Mouse (Mus musculus) intestine, embryonic 16.5 days (tissue): Measurements from ENCODE around the gene Lin28a. TPM values are rescaled to one million over a fixed set of nuclear protein-coding genes. Genes with fewer than 3 reads are reported as not detected.
"Not testable (repeated sequence)": the region's sequence is repeated elsewhere in the genome, so short reads cannot be mapped to it uniquely, and the experiment has no call there.

Experiments
- ATAC-seq: fragments of 200-750 bp; cut with Nextera tagmentation; 2 replicates; pipeline ENCODE4 v1.8.0; 2017; ENCODE audit warnings: moderate TSS enrichment, moderate library complexity
- H3K27ac ChIP-seq: fragments of 300-500 bp; sonication (generic); 2 replicates; pipeline ENCODE4 v1.5.1; 2014; ENCODE audit warnings: mild to moderate bottlenecking, low read length
- H3K27me3 ChIP-seq: fragments of 300-500 bp; sonication (generic); replicated peaks from 2 replicates; pipeline ENCODE4 v1.6.1; 2014; ENCODE audit warnings: low read length, control low read depth, mixed read lengths; ENCODE audit not compliant: control insufficient read depth, insufficient read depth
- H3K36me3 ChIP-seq: fragments of 300-500 bp; sonication (generic); 2 replicates; pipeline ENCODE4 v1.6.1; 2014; ENCODE audit warnings: low read length, control low read depth; ENCODE audit not compliant: control insufficient read depth, insufficient read depth
- H3K4me1 ChIP-seq: fragments of 300-500 bp; sonication (generic); 2 replicates; pipeline ENCODE4 v1.6.1; 2014; ENCODE audit warnings: low read length, control low read depth, mixed read lengths; ENCODE audit not compliant: control insufficient read depth, insufficient read depth
- H3K4me2 ChIP-seq: fragments of 300-500 bp; sonication (generic); 2 replicates; pipeline ENCODE4 v1.6.1; 2014; ENCODE audit warnings: low read depth, low read length, control low read depth
- H3K4me3 ChIP-seq: fragments of 300-500 bp; sonication (generic); 2 replicates; pipeline ENCODE4 v1.5.1; 2014; ENCODE audit warnings: mild to moderate bottlenecking, low read length
- H3K9ac ChIP-seq: fragments of 300-500 bp; sonication (generic); 2 replicates; pipeline ENCODE4 v1.6.1; 2014; ENCODE audit warnings: low read depth, low read length
- H3K9me3 ChIP-seq: fragments of 300-500 bp; sonication (generic); 2 replicates; pipeline ENCODE4 v1.6.1; 2016; ENCODE audit warnings: low read length, control low read depth; ENCODE audit not compliant: control insufficient read depth
- WGBS: fragments of 180-500 bp; shearing (Covaris S2); extraction: QIAGEN DNeasy Blood & Tissue Kit; methylation state at CpG from one replicate; pipeline ENCODE4 v1.1.7; 2014; 5-methylcytosine and 5-hydroxymethylcytosine counted together
- polyA plus RNA-seq: library from polyadenylated mRNA; unstranded; fragments of >200 nt; fragmentation: Nextera tagmentation; extraction: Ambion mirVana; gene quantifications from 2 replicates; pipeline ENCODE4 v1.2.1, GENCODE M21; 2015

Lin28a gene
- polyA plus RNA-seq, 1 experiment from 2014 or later, result 0.10 TPM

GRCm38 (mm10) chr4:133994697-133995096, 23.9 kb downstream of the Lin28a start:
- H3K27me3 ChIP-seq, result no peaks in the 10 kb centered on the region
- no peak overlapping the region for H3K9ac ChIP-seq
- H3K27ac ChIP-seq, result no peak overlapping the region
- H3K36me3 ChIP-seq, result peaks cover 18% of the 10 kb centered on the region; the same call in 1 of the 2 replicates
- WGBS, result 73% methylated on average over 8 of the region's 8 CpGs
- no peak overlapping the region for H3K4me2 ChIP-seq
- H3K4me1 ChIP-seq, result peaks cover 5% of the 10 kb centered on the region
- ATAC-seq, result peak; percentile 67
- no peaks in the 10 kb centered on the region for H3K9me3 ChIP-seq
- no peak overlapping the region for H3K4me3 ChIP-seq

DNA sequence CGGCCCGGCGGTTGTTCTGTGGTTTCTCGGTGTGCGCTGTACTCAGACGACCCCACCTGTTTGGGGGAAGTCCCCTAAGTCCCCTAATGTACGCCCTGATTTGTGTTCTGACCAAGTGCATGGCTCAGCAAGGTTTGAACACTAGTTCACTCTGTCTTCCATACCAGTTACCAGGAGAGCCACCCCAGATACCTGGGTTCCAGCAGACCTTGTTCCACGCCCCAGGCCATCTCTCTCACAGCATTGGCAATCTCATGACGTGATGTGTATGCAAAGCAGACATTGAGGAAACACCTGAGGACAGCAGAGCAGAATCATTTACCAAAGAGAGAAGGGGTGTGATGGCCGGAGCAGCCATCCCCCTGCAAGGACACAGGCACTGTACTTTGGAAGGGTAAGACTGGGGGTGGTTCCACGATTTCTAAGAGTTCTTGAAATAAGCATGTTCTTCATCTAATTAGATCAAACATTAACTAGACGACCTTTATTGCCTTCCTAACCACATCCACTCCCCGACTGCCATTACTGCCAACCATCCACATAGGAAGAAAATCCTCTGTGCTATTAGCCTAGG, 27.5 kb downstream of the Lin28a start:
- Histone ChIP-seq H3K4me1 (peaks cover 2% of the 10 kb centered on the region; the same call in 1 of the 2 replicates), H3K4me2 (no peak overlapping the region), H3K36me3 (peaks cover 16% of the 10 kb centered on the region; the same call in 1 of the 2 replicates), H3K4me3 (no peak overlapping the region), H3K27ac (peak overlapping the region; percentile 51), H3K27me3 (no peaks in the 10 kb centered on the region), H3K9me3 (no peaks in the 10 kb centered on the region), H3K9ac (no peak overlapping the region)
- WGBS, result 78% methylated on average over 13 of the region's 13 CpGs
- ATAC-seq, result peak; percentile 54

GRCm38 (mm10) chr4:133990035-133990434, 28.6 kb downstream of the Lin28a start:
- no peak overlapping the region for H3K9ac ChIP-seq
- H3K27ac ChIP-seq, result no peak overlapping the region
- no peak overlapping the region for H3K4me2 ChIP-seq
- peaks cover 2% of the 10 kb centered on the region; the same call in 1 of the 2 replicates for H3K4me1 ChIP-seq
- peaks cover 16% of the 10 kb centered on the region; the same call in 1 of the 2 replicates for H3K36me3 ChIP-seq
- ATAC-seq, result no peak
- 65% methylated on average over 4 of the region's 4 CpGs for WGBS
- no peaks in the 10 kb centered on the region for H3K9me3 ChIP-seq
- H3K27me3 ChIP-seq, result no peaks in the 10 kb centered on the region
- H3K4me3 ChIP-seq, result no peak overlapping the region

- ATAC-seq, H3K27ac ChIP-seq, H3K27me3 ChIP-seq, H3K4me2 ChIP-seq, H3K9ac ChIP-seq, H3K9me3 ChIP-seq, H3K4me3 ChIP-seq, H3K4me1 ChIP-seq: not testable (repeated sequence)
- peaks cover 12% of the 10 kb centered on the region; the same call in 1 of the 2 replicates for H3K36me3 ChIP-seq
- WGBS, result 89% methylated on average over 7 of the region's 8 CpGs
Observed at GRCm38 (mm10) chr4:133988289-133988688, 30.4 kb downstream of the Lin28a start.

DNA sequence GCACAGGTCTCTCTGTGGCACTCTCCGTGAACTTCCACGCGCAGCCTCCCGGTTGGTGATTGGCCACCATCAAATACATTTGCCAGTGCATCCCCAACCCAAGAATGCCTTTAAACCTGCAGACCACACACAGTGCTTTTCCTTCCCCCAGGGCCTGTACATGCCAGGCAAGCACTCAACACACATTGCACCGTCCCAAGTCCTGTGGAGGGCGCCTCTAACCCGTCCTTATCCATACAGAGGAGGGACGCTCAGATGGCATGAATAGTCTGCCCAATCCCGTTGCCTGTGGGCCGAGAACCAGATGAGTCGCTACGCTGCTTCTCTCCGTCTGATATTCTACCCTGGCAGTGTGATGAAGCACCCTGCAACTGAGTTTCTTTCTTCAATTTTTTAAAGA, 35.7 kb downstream of the Lin28a start:
- Histone ChIP-seq H3K4me2 (no peak overlapping the region), H3K4me3 (no peak overlapping the region), H3K9ac (no peak overlapping the region), H3K27ac (no peak overlapping the region), H3K4me1 (no peaks in the 10 kb centered on the region), H3K27me3 (no peaks in the 10 kb centered on the region), H3K9me3 (no peaks in the 10 kb centered on the region), H3K36me3 (no peaks in the 10 kb centered on the region)
- ATAC-seq, result no peak
- 86% methylated on average over 13 of the region's 13 CpGs for WGBS

GRCm38 (mm10) chr4:133980496-133980895, 38.1 kb downstream of the Lin28a start:
- Histone ChIP-seq H3K4me1 (no peaks in the 10 kb centered on the region), H3K9ac (no peak overlapping the region), H3K36me3 (no peaks in the 10 kb centered on the region), H3K9me3 (no peaks in the 10 kb centered on the region), H3K27me3 (no peaks in the 10 kb centered on the region), H3K4me2 (no peak overlapping the region), H3K27ac (no peak overlapping the region), H3K4me3 (no peak overlapping the region)
- ATAC-seq, result no peak
- WGBS, result 78% methylated on average over 5 of the region's 5 CpGs

GRCm38 (mm10) chr4:133978021-133978711, 40.5 kb downstream of the Lin28a start:
- Histone ChIP-seq H3K27me3 (no peaks in the 10 kb centered on the region), H3K27ac (no peak overlapping the region), H3K4me3 (no peak overlapping the region), H3K36me3 (no peaks in the 10 kb centered on the region), H3K4me1 (no peaks in the 10 kb centered on the region), H3K9ac (no peak overlapping the region), H3K4me2 (no peak overlapping the region), H3K9me3 (no peaks in the 10 kb centered on the region)
- WGBS, result 95% methylated on average over 10 of the region's 10 CpGs
- ATAC-seq, result no peak

- Histone ChIP-seq H3K4me1 (peaks cover 9% of the 10 kb centered on the region), H3K36me3 (no peaks in the 10 kb centered on the region), H3K27me3 (no peaks in the 10 kb centered on the region), H3K27ac (no peak overlapping the region), H3K4me3 (no peak overlapping the region), H3K9me3 (no peaks in the 10 kb centered on the region), H3K4me2 (no peak overlapping the region), H3K9ac (no peak overlapping the region)
- no peak for ATAC-seq
- 64% methylated on average over 8 of the region's 8 CpGs for WGBS
Observed at GRCm38 (mm10) chr4:133971741-133972140, 46.9 kb downstream of the Lin28a start.

DNA sequence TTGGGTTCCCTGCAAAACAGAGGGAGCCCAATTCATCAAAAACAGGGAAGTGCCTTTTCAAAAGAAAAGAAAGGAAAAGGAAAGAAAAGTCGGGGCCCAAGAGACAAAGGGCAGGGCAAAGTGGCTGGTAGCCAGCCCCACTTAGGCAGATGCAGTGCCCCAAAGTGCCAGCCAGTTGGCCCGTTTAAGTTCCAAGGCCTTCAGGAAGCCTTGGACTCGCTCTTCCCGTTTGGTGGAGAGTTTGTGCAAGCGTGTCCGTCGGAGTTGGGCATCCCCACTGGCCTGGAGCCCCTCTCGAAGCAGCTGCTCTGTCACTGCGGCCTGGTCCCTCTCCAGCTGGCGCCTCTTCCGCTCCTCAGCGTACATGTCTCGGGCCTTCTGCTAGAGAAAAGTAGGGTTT, 47.8 kb downstream of the Lin28a start:
- Histone ChIP-seq H3K9ac (no peak overlapping the region), H3K9me3 (no peaks in the 10 kb centered on the region), H3K4me2 (no peak overlapping the region), H3K4me1 (peaks cover 14% of the 10 kb centered on the region), H3K27me3 (no peaks in the 10 kb centered on the region), H3K27ac (no peak overlapping the region), H3K36me3 (peaks cover 5% of the 10 kb centered on the region), H3K4me3 (no peak overlapping the region)
- 81% methylated on average over 13 of the region's 13 CpGs for WGBS
- ATAC-seq, result no peak
